Mouse (Mus musculus) kidney, postnatal 14 days (tissue): Measurements from ENCODE around the gene Trip6.
"Not testable (repeated sequence)": the region's sequence is repeated elsewhere in the genome, so short reads cannot be mapped to it uniquely, and the experiment has no call there.

Source experiments
- DNase-seq: peaks from one replicate; pipeline ENCODE4 v3.0.0; 2022; ENCODE audit warnings: mixed read lengths

Gene Trip6

DNA sequence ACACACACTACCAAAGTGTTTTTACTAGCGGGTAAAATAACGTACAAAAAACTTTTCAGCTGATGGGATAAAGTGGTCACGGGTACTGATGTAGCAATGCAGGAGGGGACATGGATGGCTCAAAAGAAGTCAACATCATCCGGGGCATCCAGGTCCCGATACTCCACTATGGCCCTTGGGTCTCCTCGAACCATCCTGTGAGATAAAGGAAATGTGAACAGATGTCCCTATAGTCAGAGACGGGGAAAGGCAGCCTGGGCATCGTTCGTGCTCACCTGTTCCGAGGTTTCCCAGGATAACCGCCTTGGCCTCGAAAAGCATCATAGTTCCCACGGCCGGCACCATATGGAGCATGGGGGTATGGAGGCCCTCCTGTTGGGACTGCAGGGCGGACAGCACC is 18.5 kb downstream of the Trip6 start:
- no peak for DNase-seq

DNA sequence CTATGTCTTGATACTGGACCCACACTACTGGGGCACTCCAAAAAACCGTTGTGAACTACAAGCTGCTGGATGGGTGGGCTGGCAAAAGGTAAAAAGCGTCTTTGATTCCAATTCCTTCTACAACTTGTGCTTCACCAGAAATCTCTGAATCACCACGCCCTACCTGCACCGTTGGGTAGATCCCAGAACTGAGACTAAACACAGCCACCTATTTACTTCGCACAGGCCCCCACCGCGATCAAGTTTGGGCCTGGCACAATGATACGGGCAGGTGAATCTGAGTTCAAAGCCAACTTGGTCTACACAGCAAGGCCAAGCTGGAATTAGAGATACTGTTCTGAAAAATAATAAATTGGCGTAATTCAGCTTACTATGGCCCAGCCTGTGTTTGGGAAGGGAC is 18.9 kb downstream of the Trip6 start:
- no peak for DNase-seq

DNA sequence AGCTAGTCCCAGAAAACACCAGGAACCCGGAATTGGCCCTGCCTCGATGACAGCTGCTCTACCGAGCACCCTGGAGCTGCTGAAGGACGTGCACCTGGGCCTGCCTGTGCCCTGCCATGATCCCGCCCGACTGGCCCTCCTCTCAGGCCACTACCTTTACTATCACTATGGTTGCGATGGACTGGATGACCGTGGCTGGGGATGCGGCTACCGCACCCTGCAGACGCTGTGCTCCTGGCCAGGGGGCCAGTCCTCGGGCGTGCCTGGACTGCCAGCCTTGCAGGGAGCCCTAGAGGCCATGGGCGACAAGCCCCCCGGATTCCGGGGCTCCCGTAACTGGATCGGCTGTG is 19.5 kb downstream of the Trip6 start:
- DNase-seq, result no peak

DNA sequence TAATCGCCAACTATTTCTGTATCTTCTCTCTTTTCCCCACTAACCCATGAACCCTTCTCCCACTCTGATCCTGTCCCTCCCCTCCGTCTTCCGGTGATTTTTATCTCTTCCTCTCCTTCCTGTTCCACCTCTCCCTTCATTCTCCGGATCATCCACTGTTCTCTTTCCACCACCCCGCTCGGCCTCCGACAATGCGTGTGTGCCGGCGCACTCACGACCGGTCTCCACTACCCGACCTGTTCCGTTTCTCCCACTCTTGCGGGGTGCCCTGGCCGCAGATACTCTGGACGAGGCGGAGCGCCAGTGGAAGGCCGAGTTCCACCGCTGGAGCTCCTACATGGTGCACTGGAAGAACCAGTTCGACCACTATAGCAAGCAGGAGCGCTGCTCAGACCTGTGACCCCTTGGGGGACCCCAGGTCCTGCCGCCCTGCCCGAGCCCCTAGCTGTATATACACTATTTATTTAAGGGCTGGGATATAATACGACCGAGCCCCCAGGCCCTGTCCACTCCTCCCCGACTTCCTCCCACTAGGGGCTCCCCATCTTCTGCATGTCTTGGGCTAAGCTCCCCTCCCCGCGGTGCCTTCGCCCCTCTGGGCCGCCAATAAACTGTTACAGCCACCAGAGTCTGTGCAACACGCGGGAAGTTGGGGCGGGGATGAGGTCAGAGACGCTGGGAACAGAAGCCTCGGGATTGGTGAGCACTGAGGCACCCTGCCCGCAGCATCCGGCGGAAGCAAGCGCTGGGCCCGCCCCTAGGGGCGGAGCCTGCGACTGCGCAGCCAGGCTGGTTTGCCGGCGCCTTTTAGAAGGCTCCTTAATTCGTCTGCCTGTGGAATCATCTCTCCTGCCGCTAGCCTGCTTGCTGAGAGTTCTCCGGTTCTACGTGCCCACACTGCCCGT is 20.1 kb downstream of the Trip6 start, which contains the start of gene Ufsp1:
Ufsp1 (plus strand) TSS at position 791 of the 905 bp plus-strand sequence.
- DNase-seq, result peak; percentile 98

DNA sequence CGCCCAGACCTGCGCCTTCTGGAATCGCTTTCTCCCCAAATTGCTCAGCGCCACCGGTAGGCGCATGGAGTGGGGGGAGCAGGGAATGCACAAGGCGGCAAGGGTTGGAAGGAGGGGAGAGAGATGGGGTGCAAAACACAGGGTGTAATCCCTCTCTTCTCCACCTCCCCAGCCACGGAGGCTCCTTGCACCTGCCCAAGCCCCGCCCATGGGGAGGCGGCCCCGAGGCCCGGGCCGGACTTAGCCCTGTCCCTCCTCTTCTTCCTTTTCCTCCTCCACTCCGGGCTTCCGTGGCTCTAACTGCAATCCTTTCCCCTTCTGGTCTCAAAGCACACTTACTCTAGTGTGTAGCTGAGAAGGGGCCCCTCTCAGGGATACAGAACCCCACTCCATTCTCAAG is 20.9 kb downstream of the Trip6 start:
- DNase-seq, result peak; percentile 91

DNA sequence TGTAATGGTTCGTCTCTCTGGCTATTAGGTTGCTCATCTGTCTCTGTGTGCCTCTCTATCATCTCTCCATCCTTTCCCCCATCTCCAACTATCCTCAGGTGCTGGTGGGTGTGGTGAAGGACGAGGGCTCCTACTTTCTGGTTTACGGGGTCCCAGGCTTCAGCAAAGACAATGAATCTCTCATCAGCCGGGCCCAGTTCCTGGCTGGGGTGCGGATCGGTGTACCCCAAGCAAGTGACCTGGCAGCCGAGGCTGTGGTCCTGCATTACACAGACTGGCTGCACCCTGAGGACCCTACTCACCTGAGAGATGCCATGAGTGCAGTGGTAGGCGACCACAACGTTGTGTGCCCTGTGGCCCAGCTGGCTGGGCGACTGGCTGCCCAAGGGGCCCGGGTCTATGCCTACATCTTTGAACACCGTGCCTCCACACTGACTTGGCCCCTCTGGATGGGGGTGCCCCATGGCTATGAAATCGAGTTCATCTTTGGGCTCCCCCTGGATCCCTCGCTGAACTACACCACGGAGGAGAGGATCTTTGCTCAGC is 22.8 kb downstream of the Trip6 start:
- DNase-seq, result no peak

DNA sequence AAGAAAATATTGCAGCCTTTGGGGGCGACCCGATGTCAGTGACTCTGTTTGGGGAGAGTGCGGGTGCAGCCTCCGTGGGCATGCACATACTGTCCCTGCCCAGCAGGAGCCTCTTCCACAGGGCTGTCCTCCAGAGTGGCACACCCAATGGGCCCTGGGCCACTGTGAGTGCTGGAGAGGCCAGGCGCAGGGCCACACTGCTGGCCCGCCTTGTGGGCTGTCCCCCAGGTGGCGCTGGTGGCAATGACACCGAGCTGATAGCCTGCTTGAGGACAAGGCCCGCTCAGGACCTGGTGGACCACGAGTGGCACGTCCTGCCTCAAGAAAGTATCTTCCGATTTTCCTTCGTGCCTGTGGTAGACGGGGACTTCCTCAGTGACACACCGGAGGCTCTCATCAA is 23.5 kb downstream of the Trip6 start:
- DNase-seq, result peak; percentile 78

DNA sequence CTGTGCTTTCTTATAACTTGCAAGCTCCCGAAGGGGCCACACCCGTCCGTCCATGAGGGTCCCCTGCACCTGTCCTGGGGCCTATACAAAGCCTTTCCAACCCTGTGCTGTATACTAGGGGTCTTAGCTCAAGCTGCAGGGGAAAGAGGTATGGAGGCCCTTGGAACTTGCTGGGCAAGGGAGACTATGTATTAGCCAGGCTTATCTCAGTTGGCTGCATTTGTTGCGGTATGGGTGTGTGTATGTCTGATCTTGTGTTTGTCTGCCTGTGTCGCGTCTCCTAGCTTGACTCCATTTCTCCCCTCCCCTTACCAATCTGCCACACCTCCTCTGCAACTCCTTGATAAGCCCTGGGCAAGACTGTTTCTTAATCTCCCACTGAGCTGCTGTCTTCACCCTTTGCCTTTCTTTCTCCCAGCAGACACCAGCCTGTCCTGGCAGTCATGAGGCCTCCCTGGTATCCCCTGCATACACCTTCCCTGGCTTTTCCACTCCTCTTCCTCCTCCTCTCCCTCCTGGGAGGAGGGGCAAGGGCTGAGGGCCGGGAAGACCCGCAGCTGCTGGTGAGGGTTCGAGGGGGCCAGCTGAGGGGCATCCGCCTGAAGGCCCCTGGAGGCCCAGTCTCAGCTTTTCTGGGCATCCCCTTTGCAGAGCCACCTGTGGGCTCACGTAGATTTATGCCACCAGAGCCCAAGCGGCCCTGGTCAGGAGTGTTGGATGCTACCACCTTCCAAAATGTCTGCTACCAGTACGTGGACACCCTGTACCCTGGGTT is 24.4 kb downstream of the Trip6 start:
- DNase-seq, result no peak

DNA sequence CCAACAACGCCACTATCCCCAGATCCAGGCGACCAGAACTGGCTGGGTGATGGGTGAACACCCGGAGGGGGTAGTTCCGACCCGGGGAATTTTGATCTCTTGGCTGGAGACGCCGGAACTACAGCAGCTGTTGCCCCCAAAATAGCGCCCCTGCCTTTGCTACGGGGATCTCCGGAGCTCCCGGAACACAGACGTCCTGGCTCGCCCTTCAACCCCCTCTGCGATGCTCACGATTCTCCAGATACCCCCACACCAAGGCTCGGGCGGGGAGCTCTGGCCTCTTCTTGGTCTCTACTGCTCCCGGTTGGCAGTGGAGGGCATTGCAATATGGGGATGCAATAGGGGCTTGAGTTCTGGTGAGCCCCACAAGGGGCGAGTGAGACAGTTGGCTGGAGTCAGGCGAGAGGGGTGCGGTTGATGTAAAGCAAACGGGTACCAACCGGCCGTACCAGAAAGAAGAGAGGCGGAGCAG is 25.2 kb downstream of the Trip6 start:
- no peak for DNase-seq

DNA sequence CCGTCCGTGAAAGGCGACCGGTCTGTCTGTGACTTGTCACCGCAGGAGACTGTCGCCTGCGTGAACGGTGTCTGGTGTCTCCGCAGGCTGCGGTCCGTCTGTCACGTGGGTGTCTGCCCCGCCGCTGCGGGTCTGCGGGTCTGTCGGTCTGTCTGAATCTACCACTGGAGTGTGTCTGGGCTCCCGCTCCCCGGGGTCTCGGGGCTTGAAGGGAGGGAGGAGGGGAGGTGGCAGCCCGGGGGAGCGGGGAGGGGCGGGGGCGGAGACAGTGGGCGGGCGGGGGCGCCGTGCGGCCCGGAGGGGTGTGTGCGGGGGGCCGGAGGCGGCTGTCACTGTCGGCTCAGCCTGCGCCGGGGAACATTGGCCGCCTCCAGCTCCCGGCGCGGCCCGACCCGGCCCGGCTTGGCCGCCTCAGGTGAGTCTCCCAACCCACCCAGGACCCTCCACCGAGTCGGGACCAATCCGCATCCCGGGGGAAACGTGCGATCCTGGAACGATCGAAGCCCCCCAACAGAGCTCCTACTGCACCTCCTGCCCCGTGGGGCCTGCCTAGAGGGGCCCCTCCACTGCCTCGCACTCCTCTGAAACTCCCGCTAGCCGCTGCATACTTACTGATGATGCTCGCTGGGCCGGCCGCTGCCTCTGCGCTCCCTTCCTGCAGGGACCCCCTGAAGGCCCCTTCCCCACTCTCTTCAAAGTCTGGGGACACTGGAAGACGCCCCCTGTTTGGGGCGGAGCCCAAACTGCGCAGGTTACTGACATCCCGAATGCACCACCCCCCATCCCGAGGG is 26.1 kb downstream of the Trip6 start:
- no peak for DNase-seq

DNA sequence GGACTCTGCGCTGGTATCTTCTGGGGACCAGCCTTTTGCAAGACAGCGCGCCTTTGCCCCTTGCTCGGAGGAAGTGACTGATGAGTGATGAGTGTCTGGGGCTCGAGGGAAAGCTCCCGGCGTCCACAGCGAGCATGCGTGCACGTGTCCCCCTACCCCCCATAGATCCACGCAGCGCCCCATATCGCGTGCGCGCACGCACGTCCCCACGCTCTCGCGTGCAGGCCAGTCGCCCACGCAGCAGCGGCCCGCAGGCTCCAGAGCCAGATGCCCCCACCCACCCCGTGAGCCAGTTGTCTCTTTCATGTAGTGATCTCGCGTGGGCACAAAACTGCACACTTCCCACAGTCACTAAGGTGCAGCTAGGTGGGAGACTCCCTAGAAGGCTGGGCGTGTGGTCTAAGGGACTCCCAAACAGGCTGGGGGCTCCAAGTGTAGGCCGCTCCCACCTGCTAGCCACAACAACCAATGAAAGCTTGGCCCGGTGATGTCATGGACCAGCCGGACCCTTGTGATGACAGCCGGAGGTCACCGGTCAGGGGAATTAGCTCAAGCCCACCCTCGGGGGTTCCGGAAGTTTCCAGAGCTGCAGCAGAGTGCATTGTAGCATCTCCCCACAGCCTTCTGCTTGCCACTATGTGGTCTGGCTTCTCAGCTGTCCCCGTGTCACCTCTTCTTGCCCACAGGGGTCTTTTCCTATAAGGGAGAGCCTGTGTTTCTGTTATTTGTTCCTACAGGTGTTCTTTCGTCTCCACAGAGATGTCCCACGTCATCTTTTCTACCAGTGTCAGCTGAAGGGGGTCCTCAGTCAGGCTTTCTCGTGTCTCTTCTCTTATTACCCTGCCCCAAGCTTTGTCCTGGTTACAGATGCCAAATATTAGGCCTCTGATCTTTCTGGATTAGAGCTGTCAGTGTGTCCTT is 26.9 kb downstream of the Trip6 start, which contains the start of gene Ache:
Ache (plus strand) TSS at position 488 of the 921 bp plus-strand sequence.
- DNase-seq, result no peak

DNA sequence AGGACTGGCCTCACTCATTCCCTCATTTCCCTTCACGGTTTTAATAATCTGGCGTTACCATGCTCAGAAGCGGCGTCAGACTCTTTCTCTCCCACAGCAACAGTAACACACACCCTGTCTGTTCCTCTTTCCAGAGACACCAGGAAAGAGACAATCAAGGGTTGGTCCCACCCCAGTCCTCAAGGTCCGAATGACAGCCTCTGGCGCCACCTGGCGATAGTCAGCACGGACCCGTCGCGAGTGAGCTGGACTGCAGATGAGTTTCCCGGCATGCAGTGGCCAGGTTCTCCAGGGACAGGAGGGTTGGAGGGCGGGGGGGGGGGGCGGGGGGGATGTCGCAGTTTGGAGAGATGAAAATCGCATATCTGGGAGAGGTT is 27.6 kb downstream of the Trip6 start:
- DNase-seq, result peak; percentile 90

DNA sequence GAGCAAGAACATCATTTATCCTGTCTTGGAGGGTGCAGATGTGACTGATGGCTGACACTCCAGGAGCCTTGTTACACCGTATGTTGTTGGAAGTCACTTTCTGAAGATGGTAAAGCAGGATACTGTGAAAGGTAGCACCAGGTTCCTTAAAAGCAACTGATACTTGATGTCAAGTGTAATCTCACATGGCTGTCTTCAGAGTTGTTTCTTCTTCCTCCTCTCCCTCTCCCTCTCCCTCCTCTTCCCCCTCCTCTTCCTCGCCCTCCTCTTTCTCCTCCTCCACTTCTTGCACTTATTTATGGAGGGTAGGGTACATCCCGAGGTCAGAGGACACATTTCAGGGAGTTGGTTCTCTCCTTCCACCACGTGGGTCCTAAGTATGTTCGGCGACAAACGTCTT is 28.2 kb downstream of the Trip6 start:
- DNase-seq, result no peak

DNA sequence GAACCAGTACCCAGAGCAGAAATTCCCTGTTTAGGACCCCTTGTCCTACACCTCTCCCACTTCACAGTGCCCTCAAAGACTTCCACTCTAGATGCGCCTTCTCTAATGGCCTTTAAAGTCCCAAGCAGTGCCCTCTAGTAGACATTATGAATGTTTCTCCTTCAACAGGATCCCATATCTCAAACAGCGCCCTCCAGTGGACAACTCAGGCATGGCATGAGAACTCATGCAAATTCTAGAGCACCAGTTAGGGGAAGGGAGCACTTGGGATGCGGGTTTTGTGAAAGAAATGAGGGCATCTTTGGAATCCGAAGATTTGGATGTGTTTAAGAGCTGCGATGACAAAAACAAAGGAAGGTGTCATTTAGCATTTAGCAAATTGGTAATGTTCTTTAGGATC is 29.2 kb downstream of the Trip6 start:
- no peak for DNase-seq

DNA sequence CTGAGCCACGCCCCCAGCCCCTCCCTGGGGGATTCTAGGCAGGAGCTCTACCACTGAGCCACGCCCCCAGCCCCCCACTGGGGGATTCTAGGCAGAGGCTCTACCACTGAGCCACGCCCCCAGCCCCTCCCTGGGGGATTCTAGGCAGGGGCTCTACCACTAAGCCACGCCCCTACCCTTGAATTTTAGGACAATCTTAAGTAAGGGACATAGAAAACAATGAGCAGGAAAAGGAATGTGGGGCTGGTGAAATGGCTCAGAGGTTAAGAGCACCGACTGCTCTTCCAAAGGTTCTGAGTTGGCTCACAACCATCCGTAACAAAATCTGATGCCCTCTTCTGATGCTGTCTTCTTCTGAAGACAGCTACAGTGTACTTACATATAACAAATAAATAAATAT is 29.8 kb downstream of the Trip6 start:
- DNase-seq, result not testable (repeated sequence)

DNA sequence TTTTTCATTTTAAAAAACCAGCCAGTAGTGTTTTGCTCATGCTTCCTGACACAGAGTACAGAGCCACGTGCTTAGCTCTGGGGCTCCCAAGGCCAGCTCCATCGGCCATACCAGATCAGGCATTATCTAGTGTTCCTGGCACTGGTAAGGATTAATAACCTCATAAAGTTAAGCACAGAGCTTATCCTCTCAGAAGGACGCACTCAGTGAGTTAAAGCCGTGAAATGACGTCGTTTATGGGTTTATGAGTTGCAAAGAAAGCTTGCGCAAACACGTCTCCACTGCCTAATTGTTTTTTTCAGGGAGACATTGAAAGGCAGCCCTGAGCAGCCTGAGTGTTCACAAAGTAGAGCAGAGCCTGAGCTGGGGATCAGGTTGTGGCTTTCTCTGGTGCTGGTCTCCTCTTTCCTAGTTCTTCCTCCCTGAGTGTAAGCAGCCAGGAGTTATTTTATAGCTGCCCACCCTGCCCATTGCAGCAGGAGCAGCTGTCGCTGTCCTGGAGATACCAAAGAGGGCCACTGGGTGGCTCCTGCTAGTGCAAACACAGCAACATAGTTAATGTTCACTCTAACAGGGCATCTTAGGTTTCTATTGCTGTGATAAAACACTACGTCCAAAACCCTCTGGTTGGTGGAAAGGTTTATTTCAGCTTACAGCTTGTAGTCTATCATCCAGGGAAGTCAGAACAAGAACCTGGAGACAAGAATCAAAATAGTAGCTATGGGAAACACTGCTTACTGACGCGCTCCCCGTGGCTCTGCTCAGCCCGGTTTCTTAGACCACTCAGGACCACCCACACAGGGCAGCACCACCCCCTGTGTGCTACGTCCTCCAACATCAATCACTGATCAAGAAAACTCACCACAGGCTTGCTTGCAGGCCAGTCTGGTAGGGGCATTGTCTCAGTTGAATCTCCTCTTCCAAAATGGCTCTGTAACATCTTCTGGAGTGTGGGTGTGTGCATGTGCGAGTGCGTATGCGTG is 36.6 kb downstream of the Trip6 start:
- peak; percentile 55 for DNase-seq

DNA sequence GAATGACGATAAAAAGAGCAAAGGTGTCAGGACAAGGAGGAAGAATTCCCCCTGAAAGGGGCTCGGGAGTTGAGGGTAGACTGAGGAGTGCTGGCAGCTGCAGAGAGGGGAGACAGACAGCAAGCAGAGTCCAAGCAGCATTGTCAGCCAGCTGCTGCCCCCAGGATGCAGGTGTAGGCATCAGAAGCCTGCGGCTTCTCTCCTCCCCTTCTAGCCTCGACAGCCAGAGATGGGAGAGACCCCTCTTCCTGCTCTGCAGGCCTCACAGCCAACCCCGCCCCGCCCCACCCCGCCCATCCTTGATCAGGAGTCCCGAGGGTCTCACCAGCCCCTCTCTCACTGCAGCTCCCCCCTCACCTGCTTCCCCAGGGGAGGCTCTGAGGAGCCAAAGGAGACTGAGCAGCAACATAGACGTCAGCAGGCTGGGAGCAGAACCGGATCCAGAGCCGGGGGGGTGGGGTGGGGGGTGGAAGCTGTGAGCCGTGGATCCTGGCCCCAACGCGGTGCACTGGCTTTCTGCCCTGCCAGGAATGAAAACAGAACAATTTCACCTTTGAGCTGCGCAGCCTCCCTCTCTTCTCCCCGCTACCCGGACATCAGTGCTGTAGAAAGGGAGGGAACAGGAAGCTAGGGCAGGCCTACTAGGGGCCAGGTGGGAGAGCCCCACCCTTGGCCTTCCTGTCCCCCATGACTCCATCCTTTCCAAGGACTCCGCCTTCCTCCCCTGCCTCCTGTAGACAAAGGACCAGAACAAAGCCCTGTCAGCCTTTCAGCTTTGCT is 45.9 kb downstream of the Trip6 start:
- peak; percentile 47 for DNase-seq

DNA sequence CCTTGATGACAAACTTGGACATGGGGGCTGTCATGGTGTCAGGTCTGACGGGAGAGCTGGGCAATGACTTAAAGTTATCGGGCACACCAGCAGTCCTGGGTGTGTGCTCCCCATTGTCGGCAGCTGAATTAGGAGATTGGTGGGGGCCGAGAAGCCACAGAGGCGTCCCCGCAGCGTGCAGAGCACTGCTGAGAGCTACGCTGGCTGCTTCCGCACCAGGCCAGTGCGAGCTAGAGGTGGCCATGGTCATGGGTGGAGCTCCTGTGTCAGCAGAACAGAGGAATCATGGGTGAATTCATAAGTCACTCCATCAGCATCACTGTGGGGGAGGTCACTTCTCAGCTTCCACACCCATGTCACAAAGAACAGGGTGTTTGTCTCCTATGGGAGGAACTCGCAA is 49.4 kb downstream of the Trip6 start:
- DNase-seq, result no peak

DNA sequence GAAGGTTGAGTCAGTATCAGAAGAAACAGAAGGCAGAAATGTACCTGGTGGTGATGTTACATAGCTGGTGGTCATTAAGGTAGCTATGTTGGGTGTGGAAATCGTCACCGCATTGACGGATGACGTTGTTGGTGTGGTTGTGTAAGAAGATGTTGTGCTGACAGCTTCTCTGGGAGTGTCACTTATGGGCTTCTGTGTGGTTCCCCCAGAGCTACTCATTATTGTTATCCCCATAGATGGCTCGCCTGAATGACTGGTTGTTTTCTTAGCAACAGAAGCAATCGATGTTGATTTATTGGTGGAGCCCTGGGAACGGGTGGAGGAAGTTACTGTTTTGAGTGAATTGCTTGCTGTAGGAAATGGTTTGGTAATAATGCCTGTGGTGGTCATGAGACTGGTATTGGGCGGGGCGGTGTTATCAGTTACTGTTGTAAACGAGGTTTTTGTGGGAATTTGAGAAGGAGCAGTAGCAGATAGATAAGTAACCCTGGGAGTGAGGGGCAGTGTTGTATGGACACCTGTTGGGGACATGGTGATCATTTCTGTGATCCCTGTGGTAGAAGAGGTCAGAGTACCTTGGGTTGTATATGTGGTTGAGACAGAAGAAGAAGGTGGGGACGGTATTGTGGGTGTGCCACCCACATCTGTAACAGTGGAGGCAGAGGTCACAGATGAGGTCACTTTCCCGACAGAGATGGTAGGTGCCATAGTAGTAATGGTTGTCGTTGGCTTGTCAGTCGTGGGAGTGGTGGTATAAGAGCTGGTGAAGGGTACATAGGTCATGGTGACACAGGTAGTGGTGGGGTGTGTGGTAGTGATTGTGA is 50.1 kb downstream of the Trip6 start:
- DNase-seq, result no peak
